Mouse (Mus musculus): Measurements from ENCODE around the gene Ilf3.
A peak's percentile ranks its signal among the peaks of the same experiment; 100 is the strongest.

The Ilf3 gene

GRCm38 (mm10) chr9:21340411-21340810, 27.3 kb upstream of the Ilf3 start:
- DNase-seq (ENCODE audit: low spot score in 2 of 2): no peak

GRCm38 (mm10) chr9:21346627-21347365, 20.9 kb upstream of the Ilf3 start:
- no peak for DNase-seq (ENCODE audit: low spot score in 2 of 2)

GRCm38 (mm10) chr9:21348152-21348551, 19.5 kb upstream of the Ilf3 start:
- no peak for DNase-seq (ENCODE audit: low spot score in 2 of 2)

- DNase-seq (ENCODE audit: low spot score in 2 of 2): no peak
Measured at GRCm38 (mm10) chr9:21351178-21351577, 16.5 kb upstream of the Ilf3 start.

GRCm38 (mm10) chr9:21351702-21352377, 15.8 kb upstream of the Ilf3 start:
- DNase-seq (ENCODE audit: low spot score in 2 of 2): no peak

GRCm38 (mm10) chr9:21352463-21353372, 15.0 kb upstream of the Ilf3 start:
- no peak for DNase-seq (ENCODE audit: low spot score in 2 of 2)

- DNase-seq (ENCODE audit: low spot score in 2 of 2): no peak
Measured at GRCm38 (mm10) chr9:21353373-21353686, 14.3 kb upstream of the Ilf3 start.

- DNase-seq (ENCODE audit: low spot score in 2 of 2): no peak
Measured at GRCm38 (mm10) chr9:21354796-21355195, 12.9 kb upstream of the Ilf3 start.

GRCm38 (mm10) chr9:21356981-21357718, 10.5 kb upstream of the Ilf3 start:
- DNase-seq (ENCODE audit: low spot score in 2 of 2): peak; percentile 72

GRCm38 (mm10) chr9:21366541-21367220, 990 bp upstream of the Ilf3 start:
- DNase-seq (ENCODE audit: low spot score in 2 of 2): peak; percentile 75 to 80

GRCm38 (mm10) chr9:21368131-21368584, 487 bp downstream of the Ilf3 start:
- peak; percentile 82 to 83 for DNase-seq (ENCODE audit: low spot score in 2 of 2)

- DNase-seq (ENCODE audit: low spot score in 2 of 2): no peak
Measured at GRCm38 (mm10) chr9:21369080-21369479, 1.4 kb downstream of the Ilf3 start.

- DNase-seq (ENCODE audit: low spot score in 2 of 2): no peak
Measured at GRCm38 (mm10) chr9:21370876-21371275, 3.2 kb downstream of the Ilf3 start.

GRCm38 (mm10) chr9:21372508-21372907, 4.8 kb downstream of the Ilf3 start:
- DNase-seq (ENCODE audit: low spot score in 2 of 2): no peak

GRCm38 (mm10) chr9:21379195-21379594, 11.5 kb downstream of the Ilf3 start:
- DNase-seq (ENCODE audit: low spot score in 2 of 2): no peak

GRCm38 (mm10) chr9:21380868-21381267, 13.2 kb downstream of the Ilf3 start:
- DNase-seq (ENCODE audit: low spot score in 2 of 2): no peak

GRCm38 (mm10) chr9:21383966-21384365, 16.3 kb downstream of the Ilf3 start:
- no peak for DNase-seq (ENCODE audit: low spot score in 2 of 2)

GRCm38 (mm10) chr9:21392646-21393175, 25.0 kb downstream of the Ilf3 start:
- DNase-seq (ENCODE audit: low spot score in 2 of 2): no peak

- DNase-seq (ENCODE audit: low spot score in 2 of 2): no peak
Measured at GRCm38 (mm10) chr9:21395692-21396091, 28.0 kb downstream of the Ilf3 start.

GRCm38 (mm10) chr9:21397170-21397569, 29.5 kb downstream of the Ilf3 start:
- DNase-seq (ENCODE audit: low spot score in 2 of 2): no peak

GRCm38 (mm10) chr9:21401042-21401441, 33.4 kb downstream of the Ilf3 start:
- DNase-seq (ENCODE audit: low spot score in 2 of 2): no peak
